Mouse (Mus musculus): ENCODE measurements around the gene Sorbs2. TPM values are rescaled to one million over a fixed set of nuclear protein-coding genes. Genes with fewer than 3 reads are reported as not detected.

Gene Sorbs2
- polyA plus RNA-seq, 1 experiment: 14.3 TPM

GRCm38 (mm10) chr8:45714806-45715205, 207.2 kb downstream of the Sorbs2 start:
- Histone ChIP-seq H3K27me3 (ENCODE audit: control insufficient read depth, insufficient read depth, insufficient read length) (no peaks in the 10 kb centered on the region), H3K4me2 (ENCODE audit: low read depth) (no peak overlapping the region), H3K79me2 (ENCODE audit: control insufficient read depth, insufficient read depth) (no peaks in the 10 kb centered on the region), H3ac (ENCODE audit: control insufficient read depth, insufficient read length) (no peak overlapping the region), H3K36me3 (ENCODE audit: control insufficient read depth, insufficient read depth) (no peaks in the 10 kb centered on the region), H3K4me3 (no peak overlapping the region)
- TF ChIP-seq TCF3 (IDR thresholded peaks at IDR 0.05; ENCODE audit: insufficient read length, low read depth) (no peak), USF1 (IDR thresholded peaks at IDR 0.05; ENCODE audit: low read depth) (no peak), POLR2A (IDR thresholded peaks at IDR 0.05; ENCODE audit: insufficient read length, low read depth) (no peak), MYOG (IDR thresholded peaks at IDR 0.05; ENCODE audit: control insufficient read depth in 1 of 3, insufficient read depth in 1 of 3, insufficient read length in 2 of 3, low read depth in 2 of 3) (no peak), TCF12 (IDR thresholded peaks at IDR 0.05; ENCODE audit: insufficient read depth, poor library complexity, severe bottlenecking) (no peak), POLR2AphosphoS2 (IDR thresholded peaks at IDR 0.05; ENCODE audit: insufficient read length, low read depth) (no peak), E2F4 (IDR thresholded peaks at IDR 0.05; ENCODE audit: insufficient read depth) (no peak), CEBPB (IDR thresholded peaks at IDR 0.05; ENCODE audit: insufficient read depth, poor library complexity, severe bottlenecking) (no peak)

DNA sequence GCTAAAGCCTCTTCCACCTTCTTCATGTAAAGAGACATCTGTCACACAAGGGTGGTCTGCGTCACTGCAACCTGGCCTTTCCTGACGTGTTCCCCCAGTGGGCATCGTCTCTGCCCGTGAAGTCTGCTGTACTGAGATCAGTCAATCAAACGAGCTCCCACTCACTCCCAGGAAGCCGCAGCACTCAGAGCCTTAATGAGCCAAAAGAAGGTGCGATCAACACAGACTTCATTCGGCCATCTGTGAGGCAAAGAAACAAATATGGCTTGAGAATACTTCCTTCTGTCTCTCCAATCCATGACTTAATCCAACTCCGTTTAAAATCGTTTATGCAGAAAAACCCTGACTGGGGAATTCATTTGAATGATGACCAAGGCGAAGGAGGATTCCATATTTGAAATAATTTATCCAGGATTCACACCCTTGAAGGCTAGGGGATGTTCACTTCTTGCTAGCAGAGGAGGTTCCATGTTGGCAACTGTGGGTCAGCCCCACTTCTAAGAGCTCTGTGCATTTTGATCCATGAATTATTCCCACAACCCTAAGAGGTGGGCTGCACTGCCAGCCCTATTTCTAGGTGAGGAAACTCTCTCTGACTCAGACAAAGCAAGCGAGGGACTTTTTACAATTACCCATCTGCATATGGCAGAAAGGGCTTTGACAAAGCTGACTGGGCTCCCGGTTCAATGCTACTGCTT, 207.9 kb downstream of the Sorbs2 start:
- no peak overlapping the region for H3K4me2 ChIP-seq (ENCODE audit: low read depth)
- H3K27me3 ChIP-seq (ENCODE audit: control insufficient read depth, insufficient read depth, insufficient read length): no peaks in the 10 kb centered on the region
- H3K4me3 ChIP-seq: no peak overlapping the region
- no peaks in the 10 kb centered on the region for H3K36me3 ChIP-seq (ENCODE audit: control insufficient read depth, insufficient read depth)
- H3ac ChIP-seq (ENCODE audit: control insufficient read depth, insufficient read length): no peak overlapping the region
- TF ChIP-seq POLR2AphosphoS2 (IDR thresholded peaks at IDR 0.05; ENCODE audit: insufficient read length, low read depth): no peak
- TF ChIP-seq TCF12 (IDR thresholded peaks at IDR 0.05; ENCODE audit: insufficient read depth, poor library complexity, severe bottlenecking): no peak
- TF ChIP-seq POLR2A (IDR thresholded peaks at IDR 0.05; ENCODE audit: insufficient read length, low read depth): no peak
- H3K79me2 ChIP-seq (ENCODE audit: control insufficient read depth, insufficient read depth): no peaks in the 10 kb centered on the region

DNA sequence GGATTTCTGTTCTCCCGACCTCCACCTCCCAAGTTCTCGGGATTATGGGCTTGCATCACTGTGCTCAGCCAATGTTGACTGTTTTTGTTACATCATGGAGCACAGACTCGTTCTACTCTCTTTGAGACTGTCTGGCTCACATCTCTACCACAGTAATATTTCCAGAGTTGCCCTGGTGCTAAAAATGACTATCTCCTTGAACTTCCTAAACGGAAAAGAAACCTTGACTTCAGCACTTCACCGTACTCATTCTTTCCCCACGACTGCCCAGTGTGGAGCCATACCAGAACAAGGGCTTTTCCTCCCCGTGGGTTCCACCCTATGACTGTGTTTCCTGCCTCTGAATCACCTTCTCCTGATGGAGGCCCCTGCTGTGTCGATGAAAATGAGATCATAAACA, 212.2 kb downstream of the Sorbs2 start:
- H3K4me3 ChIP-seq: no peak overlapping the region
- H3K4me2 ChIP-seq (ENCODE audit: low read depth): peak overlapping the region; percentile 44
- H3ac ChIP-seq (ENCODE audit: control insufficient read depth, insufficient read length): no peak overlapping the region
- no peaks in the 10 kb centered on the region for H3K36me3 ChIP-seq (ENCODE audit: control insufficient read depth, insufficient read depth)
- TF ChIP-seq POLR2AphosphoS2 (IDR thresholded peaks at IDR 0.05; ENCODE audit: insufficient read length, low read depth) (no peak), MYOG (IDR thresholded peaks at IDR 0.05; ENCODE audit: control insufficient read depth in 1 of 3, insufficient read depth in 1 of 3, insufficient read length in 2 of 3, low read depth in 2 of 3) (no peak), USF1 (IDR thresholded peaks at IDR 0.05; ENCODE audit: low read depth) (no peak), MAX (IDR thresholded peaks at IDR 0.05; ENCODE audit: low read depth) (no peak), TCF3 (IDR thresholded peaks at IDR 0.05; ENCODE audit: insufficient read length, low read depth) (no peak), CEBPB (IDR thresholded peaks at IDR 0.05; ENCODE audit: insufficient read depth, poor library complexity, severe bottlenecking) (no peak), MYOD1 (IDR thresholded peaks at IDR 0.05; ENCODE audit: control insufficient read depth in 1 of 3, insufficient read length in 2 of 3, low read depth in 2 of 3) (no peak), POLR2A (IDR thresholded peaks at IDR 0.05; ENCODE audit: insufficient read length, low read depth) (no peak), REST (IDR thresholded peaks at IDR 0.05; ENCODE audit: insufficient read depth, insufficient read length) (no peak), TCF12 (IDR thresholded peaks at IDR 0.05; ENCODE audit: insufficient read depth, poor library complexity, severe bottlenecking) (no peak), SRF (IDR thresholded peaks at IDR 0.05; ENCODE audit: control insufficient read depth, insufficient read length, low read depth) (no peak), E2F4 (IDR thresholded peaks at IDR 0.05; ENCODE audit: insufficient read depth) (no peak)
- H3K79me2 ChIP-seq (ENCODE audit: control insufficient read depth, insufficient read depth): no peaks in the 10 kb centered on the region
- no peaks in the 10 kb centered on the region for H3K27me3 ChIP-seq (ENCODE audit: control insufficient read depth, insufficient read depth, insufficient read length)

DNA sequence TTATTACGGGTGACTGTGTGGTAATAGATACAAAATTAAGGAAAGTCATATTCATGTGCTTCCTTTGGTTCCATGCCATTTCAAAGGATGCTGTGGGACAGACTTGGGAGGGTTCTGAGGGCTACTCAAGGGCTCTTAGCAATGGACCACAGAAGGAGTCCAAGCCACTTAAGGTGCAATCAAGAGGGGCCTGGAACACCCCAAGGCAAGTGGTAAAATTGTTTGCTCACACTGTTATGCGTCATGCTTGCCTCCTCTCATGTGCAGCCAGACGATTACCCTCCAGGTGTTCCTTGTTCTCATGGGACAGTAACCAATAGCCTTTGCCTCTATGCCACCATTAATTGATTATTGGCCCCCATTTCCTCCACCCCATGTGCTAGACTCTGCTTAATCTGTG, 216.6 kb downstream of the Sorbs2 start:
- TF ChIP-seq POLR2A (IDR thresholded peaks at IDR 0.05; ENCODE audit: insufficient read length, low read depth) (no peak), TCF3 (IDR thresholded peaks at IDR 0.05; ENCODE audit: insufficient read length, low read depth) (no peak), MYOD1 (IDR thresholded peaks at IDR 0.05; ENCODE audit: control insufficient read depth in 1 of 3, insufficient read length in 2 of 3, low read depth in 2 of 3) (no peak), E2F4 (IDR thresholded peaks at IDR 0.05; ENCODE audit: insufficient read depth) (no peak), USF1 (IDR thresholded peaks at IDR 0.05; ENCODE audit: low read depth) (no peak), POLR2AphosphoS2 (IDR thresholded peaks at IDR 0.05; ENCODE audit: insufficient read length, low read depth) (no peak), CEBPB (IDR thresholded peaks at IDR 0.05; ENCODE audit: insufficient read depth, poor library complexity, severe bottlenecking) (no peak), MYOG (IDR thresholded peaks at IDR 0.05; ENCODE audit: control insufficient read depth in 1 of 3, insufficient read depth in 1 of 3, insufficient read length in 2 of 3, low read depth in 2 of 3) (no peak), TCF12 (IDR thresholded peaks at IDR 0.05; ENCODE audit: insufficient read depth, poor library complexity, severe bottlenecking) (no peak), REST (IDR thresholded peaks at IDR 0.05; ENCODE audit: insufficient read depth, insufficient read length) (no peak), MAX (IDR thresholded peaks at IDR 0.05; ENCODE audit: low read depth) (no peak), SRF (IDR thresholded peaks at IDR 0.05; ENCODE audit: control insufficient read depth, insufficient read length, low read depth) (no peak)
- no peak overlapping the region for H3ac ChIP-seq (ENCODE audit: control insufficient read depth, insufficient read length)
- no peaks in the 10 kb centered on the region for H3K36me3 ChIP-seq (ENCODE audit: control insufficient read depth, insufficient read depth)
- H3K4me3 ChIP-seq: no peak overlapping the region
- no peaks in the 10 kb centered on the region for H3K79me2 ChIP-seq (ENCODE audit: control insufficient read depth, insufficient read depth)
- H3K4me2 ChIP-seq (ENCODE audit: low read depth): no peak overlapping the region
- no peaks in the 10 kb centered on the region for H3K27me3 ChIP-seq (ENCODE audit: control insufficient read depth, insufficient read depth, insufficient read length)

DNA sequence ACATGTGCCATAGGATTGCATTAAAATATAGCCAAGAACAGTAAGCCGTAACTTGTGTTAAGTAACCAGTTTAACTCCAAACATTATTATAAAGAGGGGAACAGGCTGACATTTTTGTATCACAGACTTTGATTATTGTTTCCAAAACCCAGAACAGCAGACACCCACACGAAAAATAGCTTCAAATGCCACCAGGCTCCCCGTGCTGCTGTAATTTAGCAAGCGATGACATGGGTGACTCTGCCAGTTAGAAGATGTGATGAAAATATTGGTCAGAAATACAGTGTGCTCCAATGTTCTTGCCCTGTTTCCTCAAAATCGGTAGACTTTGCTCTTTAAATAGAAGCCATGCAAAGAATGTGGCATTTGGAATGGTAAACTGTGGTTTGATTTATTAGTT, 217.7 kb downstream of the Sorbs2 start:
- TF ChIP-seq POLR2AphosphoS2 (IDR thresholded peaks at IDR 0.05; ENCODE audit: insufficient read length, low read depth) (no peak), MYOG (IDR thresholded peaks at IDR 0.05; ENCODE audit: control insufficient read depth in 1 of 3, insufficient read depth in 1 of 3, insufficient read length in 2 of 3, low read depth in 2 of 3) (no peak), TCF3 (IDR thresholded peaks at IDR 0.05; ENCODE audit: insufficient read length, low read depth) (no peak), REST (IDR thresholded peaks at IDR 0.05; ENCODE audit: insufficient read depth, insufficient read length) (no peak), E2F4 (IDR thresholded peaks at IDR 0.05; ENCODE audit: insufficient read depth) (no peak), TCF12 (IDR thresholded peaks at IDR 0.05; ENCODE audit: insufficient read depth, poor library complexity, severe bottlenecking) (no peak), POLR2A (IDR thresholded peaks at IDR 0.05; ENCODE audit: insufficient read length, low read depth) (no peak), USF1 (IDR thresholded peaks at IDR 0.05; ENCODE audit: low read depth) (no peak), MAX (IDR thresholded peaks at IDR 0.05; ENCODE audit: low read depth) (no peak), CEBPB (IDR thresholded peaks at IDR 0.05; ENCODE audit: insufficient read depth, poor library complexity, severe bottlenecking) (no peak)
- Histone ChIP-seq H3K4me3 (no peak overlapping the region), H3K27me3 (ENCODE audit: control insufficient read depth, insufficient read depth, insufficient read length) (no peaks in the 10 kb centered on the region), H3ac (ENCODE audit: control insufficient read depth, insufficient read length) (no peak overlapping the region), H3K79me2 (ENCODE audit: control insufficient read depth, insufficient read depth) (no peaks in the 10 kb centered on the region), H3K4me2 (ENCODE audit: low read depth) (no peak overlapping the region), H3K36me3 (ENCODE audit: control insufficient read depth, insufficient read depth) (no peaks in the 10 kb centered on the region)
